Mouse (Mus musculus): ENCODE results near the gene Ddx23.

The Ddx23 gene

DNA sequence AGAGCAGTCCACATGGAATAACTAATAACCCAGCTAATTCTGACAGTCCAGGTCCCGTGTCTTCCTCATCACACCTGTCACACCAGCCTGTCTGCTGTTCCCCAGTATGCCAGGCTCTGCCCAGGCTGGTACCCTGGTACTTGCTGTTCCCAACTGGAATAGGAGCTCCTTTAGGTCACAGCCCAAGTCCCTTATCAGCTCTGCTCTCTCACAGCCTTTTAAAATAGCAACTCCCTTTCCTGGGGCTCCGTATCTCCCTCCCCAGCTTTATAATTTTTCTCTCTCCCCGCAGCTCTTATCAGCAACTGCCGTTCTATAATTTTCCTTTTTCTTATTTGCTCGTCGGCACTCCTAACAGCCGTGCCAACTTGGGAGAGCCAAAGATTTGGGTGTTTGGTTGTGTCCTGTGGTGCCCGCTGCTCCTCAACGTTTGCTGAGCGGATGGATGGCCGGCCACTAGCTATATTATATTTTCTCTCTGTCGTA is 56.6 kb downstream of the Ddx23 start:
- DNase-seq: no peak

DNA sequence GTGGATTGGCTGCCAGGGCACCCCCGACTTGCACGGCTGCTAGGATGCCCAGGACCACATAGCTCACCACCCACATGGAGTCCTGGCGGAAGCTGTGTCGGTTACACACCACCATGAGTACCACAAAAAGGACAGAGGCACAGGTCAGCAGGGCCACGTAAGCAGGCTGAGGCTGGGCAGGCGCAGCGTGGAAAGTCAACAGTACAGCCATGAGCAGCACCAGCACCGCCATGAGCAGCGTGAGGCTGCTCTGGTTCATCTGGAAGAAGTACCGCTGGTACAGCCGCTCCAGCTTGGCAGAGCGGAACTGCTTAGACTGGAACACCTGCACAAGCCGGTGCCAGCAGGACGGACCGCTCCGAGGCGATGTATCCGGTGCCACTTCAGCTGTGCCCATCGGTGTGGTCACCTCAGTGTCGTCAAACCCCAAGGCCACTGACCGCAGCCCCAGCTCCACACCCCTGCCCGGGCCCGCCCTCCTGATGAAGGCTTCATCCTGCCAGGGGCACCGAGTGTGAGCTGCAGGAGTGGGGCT is 58.6 kb downstream of the Ddx23 start:
- no peak for DNase-seq

DNA sequence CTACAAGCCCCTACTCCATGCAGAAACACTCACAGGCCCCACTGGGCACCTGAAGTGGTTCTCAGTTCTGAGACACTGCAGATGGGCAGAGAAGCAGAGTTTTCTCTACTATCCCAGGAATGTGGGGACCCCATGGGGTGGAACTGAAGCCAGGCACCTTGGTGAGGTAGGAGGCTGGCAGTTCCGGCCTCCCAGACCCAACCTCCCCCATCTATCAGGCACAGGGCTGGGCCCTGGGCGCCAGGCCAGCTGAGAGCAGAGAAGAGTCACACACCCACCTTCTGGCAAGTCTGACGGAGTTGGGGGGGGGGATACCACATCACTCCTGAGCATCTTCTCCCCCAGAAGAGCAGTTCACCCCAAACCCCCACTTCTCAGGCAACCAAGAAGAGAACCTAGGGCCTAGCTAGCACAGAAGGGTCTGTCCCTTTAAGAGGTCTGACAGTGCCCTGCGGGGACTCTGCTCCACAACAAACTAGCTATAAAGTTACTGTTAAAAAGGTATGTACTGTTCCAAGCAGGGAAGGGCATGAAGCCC is 59.7 kb downstream of the Ddx23 start:
- no peak for DNase-seq

DNA sequence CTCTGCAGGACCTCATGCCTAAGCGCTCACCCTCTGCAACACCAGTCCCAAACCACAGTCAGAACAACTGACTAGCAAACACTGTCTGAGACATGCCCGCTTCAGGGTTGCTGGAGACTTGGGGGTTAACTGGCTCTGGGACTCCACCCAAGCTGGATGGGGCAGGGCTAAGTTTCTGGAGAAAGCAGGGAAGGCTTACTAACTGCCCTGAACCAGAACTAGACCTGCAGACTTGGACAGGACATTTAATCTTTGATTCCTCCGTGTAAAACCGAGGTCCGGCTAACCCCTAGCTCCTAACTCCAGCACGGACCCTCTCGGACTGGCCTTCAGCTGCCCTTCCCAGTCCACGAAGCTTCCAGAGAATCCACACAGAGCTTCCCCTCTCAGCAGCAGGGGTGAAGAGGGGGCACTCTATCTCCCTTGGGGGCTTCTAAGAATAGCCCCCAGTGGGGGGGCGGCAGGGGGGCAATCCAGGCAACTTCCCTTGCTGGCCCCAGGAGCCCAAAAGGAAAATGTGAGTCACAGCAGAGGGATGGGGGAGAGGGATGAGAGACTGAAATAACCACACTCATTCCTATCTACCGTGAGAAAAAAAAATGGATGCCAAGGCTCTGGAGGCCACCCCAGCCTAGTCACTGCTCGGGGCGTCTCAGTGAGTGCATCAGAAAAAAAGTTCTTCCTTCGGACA is 60.4 kb downstream of the Ddx23 start:
- no peak for DNase-seq

DNA sequence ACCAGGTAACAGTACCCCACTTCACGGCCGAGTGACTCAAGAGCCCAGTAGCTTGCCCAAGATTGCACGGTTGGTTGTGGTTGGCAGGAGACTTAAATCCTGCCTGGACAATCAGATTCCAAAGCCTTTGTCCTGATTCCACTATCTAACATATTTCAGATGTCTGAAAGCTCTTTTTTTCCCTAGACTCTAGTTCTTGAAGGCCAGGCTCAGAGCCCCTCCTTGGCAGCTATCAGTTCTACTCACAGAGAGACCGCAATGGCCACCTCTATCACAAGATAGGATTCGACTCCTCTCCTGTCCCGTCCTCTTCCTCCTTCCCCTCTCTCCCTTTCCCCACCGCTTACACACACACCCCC is 60.9 kb downstream of the Ddx23 start:
- DNase-seq: no peak

DNA sequence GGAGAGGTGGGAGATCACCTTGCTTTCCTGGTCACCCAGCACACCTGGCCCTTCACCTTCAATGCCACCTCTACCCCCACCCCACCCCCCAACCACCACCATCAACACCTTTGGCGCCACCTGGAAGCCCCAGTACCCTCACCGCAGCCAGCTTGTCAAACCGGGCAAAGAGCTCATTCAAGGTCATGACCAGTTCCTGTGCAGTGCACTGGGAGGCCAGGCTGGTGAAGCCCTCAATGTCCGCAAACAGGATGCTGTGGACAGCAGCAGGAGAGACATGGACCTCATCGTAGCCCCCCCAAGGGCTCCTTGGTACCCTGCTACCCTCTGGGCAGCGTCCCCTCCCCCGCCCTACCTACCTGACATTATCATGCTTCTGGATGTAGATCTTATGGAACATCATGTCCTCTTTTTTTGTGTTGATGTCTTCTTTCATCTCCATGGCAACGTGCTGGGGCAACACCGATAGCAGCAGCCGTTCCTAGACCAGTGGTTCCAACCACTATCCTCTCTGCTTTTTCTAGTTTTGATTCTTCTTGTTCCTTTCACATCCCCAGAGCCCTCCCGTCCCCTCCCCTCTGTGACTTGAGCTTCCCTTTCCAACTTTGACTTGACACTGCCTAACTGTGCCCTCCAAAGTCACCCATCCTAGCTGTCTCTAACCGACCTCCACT is 62.5 kb downstream of the Ddx23 start:
- no peak for DNase-seq

DNA sequence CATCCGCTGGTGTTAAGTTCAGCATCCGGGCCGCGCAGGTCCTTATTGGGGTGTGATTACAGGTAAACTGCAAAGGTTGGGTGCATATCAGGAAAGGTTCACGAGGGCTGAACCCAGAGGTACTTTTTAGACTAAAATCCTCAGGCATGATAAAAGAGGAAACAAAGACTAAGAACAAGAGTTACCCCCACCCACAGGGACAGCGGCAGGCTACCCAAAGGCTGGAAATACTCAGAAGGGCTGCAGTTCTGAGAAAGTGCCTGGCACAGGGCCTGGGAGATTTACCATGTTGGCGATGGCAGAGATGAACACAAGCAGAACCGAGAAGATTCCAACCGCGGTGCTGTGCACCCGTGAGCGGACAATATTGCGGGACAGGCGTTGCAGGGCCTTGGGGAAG is 66.1 kb downstream of the Ddx23 start:
- DNase-seq: no peak
